Comparison of ENCODE assay signal across 14 mouse cellular contexts in the genomic region with DNA sequence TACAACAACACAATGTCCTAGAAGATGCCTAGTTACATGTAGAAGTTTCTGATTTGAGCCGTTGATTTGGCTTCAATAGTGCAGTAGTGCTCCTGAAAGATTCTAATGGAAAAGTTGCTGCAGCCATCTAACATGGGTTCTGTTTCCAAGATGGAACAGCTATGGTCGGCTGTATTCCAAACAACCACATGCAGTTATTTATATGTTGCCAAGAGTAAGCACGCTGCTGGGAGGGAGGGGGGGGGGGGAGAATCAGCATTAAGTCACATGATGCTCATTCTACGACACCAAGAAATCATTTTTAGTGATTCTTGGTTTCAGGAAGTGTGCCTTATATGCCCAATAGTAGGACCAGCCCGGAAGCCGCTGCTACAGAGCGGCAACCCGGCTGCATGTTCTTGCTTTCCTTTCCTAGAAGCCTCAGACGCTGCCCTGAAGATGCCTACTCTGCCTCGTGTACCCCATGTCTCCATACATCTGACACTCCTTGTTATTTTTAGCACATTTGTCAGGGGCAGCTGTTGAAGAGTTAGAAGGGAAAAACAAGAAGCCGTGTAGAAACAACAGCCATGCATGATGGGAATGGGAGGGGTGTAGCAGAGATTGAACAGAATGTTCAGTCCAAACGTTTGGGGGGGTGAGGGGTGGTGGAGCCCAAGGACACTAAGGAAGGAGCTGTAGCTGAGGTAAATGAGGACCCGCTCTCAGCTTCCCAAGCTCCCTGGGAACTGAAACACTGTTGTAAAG. TPM values are rescaled to one million over a fixed set of nuclear protein-coding genes. Genes with fewer than 3 reads are reported as not detected.
DNase-seq lines count a peak whose midpoint lies in the region; ATAC-seq and TF ChIP-seq lines count a peak whose summit lies in the region.
"Had no signal": no experiment of that assay in that cellular context is flagged by ENCODE, and none has a peak within 500 bp of the region (broad histone marks: within the 10 kb centered on the region; RNA-seq: fewer than 3 reads in every experiment).

No protein-coding gene starts in this region.

- no peaks in the 10 kb centered on the region for H3K9me3 ChIP-seq in forebrain, embryonic 14.5 days (replicated peaks; ENCODE audit: control insufficient read depth, low read length)
- no peaks in the 10 kb centered on the region for H3K9me3 ChIP-seq in forebrain, embryonic 13.5 days (replicated peaks)
- H3K9me3 ChIP-seq in lung, postnatal 0 days (ENCODE audit: low read length) = no peaks in the 10 kb centered on the region
- no peaks in the 10 kb centered on the region for H3K9me3 ChIP-seq in limb, embryonic 15.5 days
- H3K9me3 ChIP-seq: hindbrain, embryonic 10.5 days; kidney, embryonic 15.5 days; liver, embryonic 13.5 days; lung, embryonic 15.5 days had no signal

- intact Hi-C loops in heart, adult 2 months (cut with DNase I) = no loop called here

- no peaks in the 10 kb centered on the region for H3K27me3 ChIP-seq in forebrain, embryonic 14.5 days (replicated peaks; ENCODE audit: control insufficient read depth, insufficient read depth, low read length)
- no peaks in the 10 kb centered on the region for H3K27me3 ChIP-seq in forebrain, embryonic 13.5 days
- no peaks in the 10 kb centered on the region for H3K27me3 ChIP-seq in heart, adult 2 months (ENCODE audit: control insufficient read depth, insufficient read depth, low read length)
- no peaks in the 10 kb centered on the region for H3K27me3 ChIP-seq in lung, postnatal 0 days (replicated peaks; ENCODE audit: insufficient read depth, low read length)
- no peaks in the 10 kb centered on the region for H3K27me3 ChIP-seq in limb, embryonic 15.5 days
- H3K27me3 ChIP-seq: kidney, embryonic 15.5 days; liver, embryonic 13.5 days; lung, embryonic 15.5 days had no signal

- peak; percentile 21 for DNase-seq in forebrain, embryonic 14.5 days (ENCODE audit: low spot score)
- peak; percentile 86 for DNase-seq in heart, adult 11 months
- no peak for DNase-seq in heart, adult 2 months
- peak; percentile 64 for DNase-seq in lung, postnatal 0 days (ENCODE audit: low spot score)
- no peak for DNase-seq in lung, postnatal 25 days (ENCODE audit: low spot score)
- no peak for DNase-seq in spleen, adult 12 weeks (ENCODE audit: low spot score)
- DNase-seq: cerebellum, adult 9-11 months; layer of hippocampus, postnatal 36 days; liver, embryonic 13.5 days had no signal

- WGBS in forebrain, embryonic 14.5 days = 82% methylated on average over 13 of the region's 13 CpGs
- 87% methylated on average over 13 of the region's 13 CpGs for WGBS in forebrain, embryonic 13.5 days
- WGBS in heart, adult 2 months = 47% methylated on average over 13 of the region's 13 CpGs
- 73% methylated on average over 13 of the region's 13 CpGs for WGBS in lung, postnatal 0 days
- 85% methylated on average over 13 of the region's 13 CpGs for WGBS in limb, embryonic 15.5 days

- H3K4me1 ChIP-seq in forebrain, embryonic 14.5 days (ENCODE audit: control insufficient read depth, insufficient read depth, low read length) = no peaks in the 10 kb centered on the region
- no peaks in the 10 kb centered on the region for H3K4me1 ChIP-seq in forebrain, embryonic 13.5 days
- peaks cover 4% of the 10 kb centered on the region; the same call in 1 of the 2 replicates for H3K4me1 ChIP-seq in heart, adult 2 months (ENCODE audit: control insufficient read depth, insufficient read depth, low read length)
- no peaks in the 10 kb centered on the region for H3K4me1 ChIP-seq in lung, postnatal 0 days (ENCODE audit: insufficient read depth, low read depth, low read length)
- no peaks in the 10 kb centered on the region for H3K4me1 ChIP-seq in limb, embryonic 15.5 days
- H3K4me1 ChIP-seq: hindbrain, embryonic 10.5 days; lung, embryonic 15.5 days had no signal

- peaks cover 51% of the 10 kb centered on the region for H3K36me3 ChIP-seq in forebrain, embryonic 14.5 days (ENCODE audit: control insufficient read depth, insufficient read depth, low read length)
- H3K36me3 ChIP-seq in forebrain, embryonic 13.5 days (ENCODE audit: poor library complexity, severe bottlenecking) = peaks cover 74% of the 10 kb centered on the region
- peaks cover 28% of the 10 kb centered on the region for H3K36me3 ChIP-seq in heart, adult 2 months (ENCODE audit: control insufficient read depth, insufficient read depth, low read length)
- H3K36me3 ChIP-seq in lung, postnatal 0 days (ENCODE audit: insufficient read depth, low read length) = peaks cover 26% of the 10 kb centered on the region; the same call in 1 of the 2 replicates
- H3K36me3 ChIP-seq in limb, embryonic 15.5 days = peaks cover 76% of the 10 kb centered on the region

- H3K4me2 ChIP-seq in forebrain, embryonic 14.5 days (ENCODE audit: low read length) = no peak overlapping the region
- H3K4me2 ChIP-seq in forebrain, embryonic 13.5 days = no peak overlapping the region
- H3K4me2 ChIP-seq in lung, postnatal 0 days (replicated peaks; ENCODE audit: low read depth, low read length) = no peak overlapping the region
- H3K4me2 ChIP-seq in limb, embryonic 15.5 days = no peak overlapping the region
- H3K4me2 ChIP-seq: kidney, embryonic 15.5 days; liver, embryonic 13.5 days; lung, embryonic 15.5 days had no signal

- no peak for TF ChIP-seq CTCF in heart, adult 2 months (IDR thresholded peaks at IDR 0.05)
- TF ChIP-seq CTCF in lung, postnatal 0 days (IDR thresholded peaks at IDR 0.05) = no peak

- no peak; the same call in 1 of the 2 replicates for ATAC-seq in forebrain, embryonic 14.5 days
- no peak; the same call in 1 of the 2 replicates for ATAC-seq in forebrain, embryonic 13.5 days
- peak; percentile 86 for ATAC-seq in lung, postnatal 0 days
- 0 out of 2 replicates have a peak, but pooled peaks have one; percentile 24 for ATAC-seq in limb, embryonic 15.5 days (ENCODE audit: insufficient number of reproducible peaks, low FRiP score, low TSS enrichment, low read depth)

- H3K9ac ChIP-seq in forebrain, embryonic 14.5 days (ENCODE audit: low read length) = no peak overlapping the region
- H3K9ac ChIP-seq in forebrain, embryonic 13.5 days = no peak overlapping the region
- no peak overlapping the region for H3K9ac ChIP-seq in heart, adult 2 months (ENCODE audit: low read depth, low read length)
- no peak overlapping the region for H3K9ac ChIP-seq in lung, postnatal 0 days (replicated peaks; ENCODE audit: low read depth)
- H3K9ac ChIP-seq in limb, embryonic 15.5 days = no peak overlapping the region
- H3K9ac ChIP-seq: kidney, embryonic 15.5 days; liver, embryonic 13.5 days; lung, embryonic 15.5 days had no signal

- no peaks in the 10 kb centered on the region for H3K79me2 ChIP-seq in heart, adult 2 months (replicated peaks; ENCODE audit: control insufficient read depth, insufficient read depth, low read length)

- TF ChIP-seq EP300 in heart, adult 2 months (IDR thresholded peaks at IDR 0.05; ENCODE audit: insufficient read depth, low read depth, low read length) = no peak
- peak; percentile 91 for TF ChIP-seq EP300 in lung, postnatal 0 days (IDR thresholded peaks at IDR 0.05)

- H3K27ac ChIP-seq in forebrain, embryonic 14.5 days (ENCODE audit: low read depth, low read length) = peak overlapping the region; percentile 44; the same call in 1 of the 2 replicates
- H3K27ac ChIP-seq in forebrain, embryonic 13.5 days = no peak overlapping the region
- H3K27ac ChIP-seq in heart, adult 2 months = no peak overlapping the region; the same call in 1 of the 2 replicates
- H3K27ac ChIP-seq in lung, postnatal 0 days (ENCODE audit: low read length) = 0 out of 2 replicates have a peak overlapping the region, but pooled peaks have one; percentile 20
- 0 out of 2 replicates have a peak overlapping the region, but pooled peaks have one; percentile 43 for H3K27ac ChIP-seq in limb, embryonic 15.5 days
- H3K27ac ChIP-seq: hindbrain, embryonic 10.5 days; kidney, embryonic 15.5 days; liver, embryonic 13.5 days; lung, embryonic 15.5 days had no signal

- H3K4me3 ChIP-seq in forebrain, embryonic 14.5 days (ENCODE audit: low read depth, low read length) = no peak overlapping the region
- H3K4me3 ChIP-seq in forebrain, embryonic 13.5 days = no peak overlapping the region
- no peak overlapping the region for H3K4me3 ChIP-seq in heart, adult 2 months
- no peak overlapping the region for H3K4me3 ChIP-seq in lung, postnatal 0 days (ENCODE audit: low read depth, low read length)
- H3K4me3 ChIP-seq in limb, embryonic 15.5 days = no peak overlapping the region
- H3K4me3 ChIP-seq: hindbrain, embryonic 10.5 days; kidney, embryonic 15.5 days; liver, embryonic 13.5 days; lung, embryonic 15.5 days had no signal

- TF ChIP-seq POLR2A in heart, adult 2 months (IDR thresholded peaks at IDR 0.05; ENCODE audit: insufficient read depth, low read depth, low read length) = no peak

RNA-seq across cellular contexts. Expression of a gene that starts 13.5 kb away (rescaled TPM):
- 26.7 and 26.8 TPM in 2 replicates for polyA plus RNA-seq in forebrain, embryonic 14.5 days (2014; fragmentation: Nextera tagmentation; extraction: Ambion mirVana)
- polyA plus RNA-seq in forebrain, embryonic 13.5 days (2015; fragmentation: Nextera tagmentation; extraction: Ambion mirVana) = 27.4 and 27.9 TPM in 2 replicates
- total RNA-seq in heart, adult 2 months (2021) = 100 to 1,000 TPM; 246 to 262 TPM
- 72.1 and 87.2 TPM in 2 replicates for polyA plus RNA-seq in heart, adult 2 months (2012; rRNA removed)
- polyA plus RNA-seq in lung, postnatal 0 days (2015; fragmentation: Nextera tagmentation; extraction: Ambion mirVana) = 41.1 and 44.1 TPM in 2 replicates
- polyA plus RNA-seq in limb, embryonic 15.5 days (2015; fragmentation: Nextera tagmentation; extraction: Ambion mirVana) = 83.7 and 89.1 TPM in 2 replicates

RNA-seq across cellular contexts. Expression of a gene that starts 21.4 kb away (rescaled TPM):
- 2.5 and 4.8 TPM in 2 replicates for polyA plus RNA-seq in forebrain, embryonic 14.5 days (2014; fragmentation: Nextera tagmentation; extraction: Ambion mirVana)
- polyA plus RNA-seq in forebrain, embryonic 13.5 days (2015; fragmentation: Nextera tagmentation; extraction: Ambion mirVana) = 1.2 and 1.6 TPM in 2 replicates
- total RNA-seq in heart, adult 2 months (2021) = under 1 TPM; 0.08 to 0.09 TPM
- 0.12 and 0.23 TPM in 2 replicates for polyA plus RNA-seq in heart, adult 2 months (2012; rRNA removed)
- 0.45 and 0.51 TPM in 2 replicates for polyA plus RNA-seq in lung, postnatal 0 days (2015; fragmentation: Nextera tagmentation; extraction: Ambion mirVana)
- polyA plus RNA-seq in limb, embryonic 15.5 days (2015; fragmentation: Nextera tagmentation; extraction: Ambion mirVana) = 1.3 and 1.9 TPM in 2 replicates

Comparison
In these comparisons a context has a peak if more than half of its experiments do, and no peak if none do; other contexts are left out.
1. DNase-seq: peak in forebrain, embryonic 14.5 days (single experiment), heart, adult 11 months (single experiment) and lung, postnatal 0 days (single experiment); none in heart, adult 2 months (0 of 2), lung, postnatal 25 days (single experiment) and spleen, adult 12 weeks (single experiment).
2. H3K27ac ChIP-seq: peak in forebrain, embryonic 14.5 days (single experiment), lung, postnatal 0 days (single experiment) and limb, embryonic 15.5 days (single experiment); none in forebrain, embryonic 13.5 days (single experiment) and heart, adult 2 months (single experiment).
3. ATAC-seq: peak in lung, postnatal 0 days (single experiment) and limb, embryonic 15.5 days (single experiment); none in forebrain, embryonic 14.5 days (single experiment) and forebrain, embryonic 13.5 days (single experiment).